In genomic region chr11:57159412-57159811, GRCm38 (mm10) we compare ENCODE assay signal across 16 mouse cellular contexts.
"Had no signal": no experiment of that assay in that cellular context is flagged by ENCODE, and none has a peak within 500 bp of the region (broad histone marks: within the 10 kb centered on the region; RNA-seq: fewer than 3 reads in every experiment).

No protein-coding gene starts in this region.

- DNase-seq: lung, adult 18-20 months; lung, embryonic 14.5 days; lung, postnatal 10 days; lung, postnatal 4 days; right cerebral cortex, postnatal 14 days; thymus, adult 2 months; thymus, postnatal 25 days; thymus, postnatal 4 days had no signal

- H3K4me3 ChIP-seq: midbrain, embryonic 12.5 days; midbrain, embryonic 15.5 days; myocyte; neural tube, embryonic 13.5 days; neural tube, embryonic 15.5 days; stomach, embryonic 15.5 days had no signal

- H3K27ac ChIP-seq: liver, embryonic 14.5 days; midbrain, embryonic 12.5 days; midbrain, embryonic 15.5 days; neural tube, embryonic 13.5 days; neural tube, embryonic 15.5 days; stomach, embryonic 15.5 days; stomach, postnatal 0 days had no signal

- H3K9ac ChIP-seq: liver, embryonic 14.5 days; lung, embryonic 14.5 days; midbrain, embryonic 12.5 days; midbrain, embryonic 15.5 days; neural tube, embryonic 13.5 days; neural tube, embryonic 15.5 days; stomach, embryonic 15.5 days had no signal

- H3K4me1 ChIP-seq: stomach, embryonic 15.5 days had no signal

- H3K27me3 ChIP-seq: midbrain, embryonic 12.5 days; midbrain, embryonic 15.5 days; neural tube, embryonic 13.5 days; neural tube, embryonic 15.5 days; stomach, embryonic 15.5 days had no signal

- H3K9me3 ChIP-seq: midbrain, embryonic 12.5 days; midbrain, embryonic 15.5 days; neural tube, embryonic 13.5 days; neural tube, embryonic 15.5 days; stomach, embryonic 15.5 days had no signal

- H3K4me2 ChIP-seq: lung, embryonic 14.5 days; midbrain, embryonic 12.5 days; midbrain, embryonic 15.5 days; neural tube, embryonic 13.5 days; neural tube, embryonic 15.5 days; stomach, embryonic 15.5 days had no signal

- H3K36me3 ChIP-seq: midbrain, embryonic 12.5 days; midbrain, embryonic 15.5 days; neural tube, embryonic 13.5 days; neural tube, embryonic 15.5 days; stomach, embryonic 15.5 days had no signal

- ATAC-seq: midbrain, embryonic 15.5 days had no signal
